Mouse (Mus musculus) thymus, adult 2 months (tissue): Measurements from ENCODE around the gene Elovl1. TPM values are rescaled to one million over a fixed set of nuclear protein-coding genes. Genes with fewer than 3 reads are reported as not detected.

ENCODE experiments used
- DNase-seq: peaks from one replicate; pipeline ENCODE4 v3.0.0; 2021
- H3K27ac ChIP-seq: fragments of 200-500 bp; 2 replicates; pipeline ENCODE4 v1.5.1; 2012; ENCODE audit warnings: low read length, control low read depth; ENCODE audit not compliant: control insufficient read depth, insufficient read depth
- H3K27me3 ChIP-seq: fragments of 200-500 bp; 2 replicates; pipeline ENCODE4 v1.6.1; 2012; ENCODE audit warnings: mild to moderate bottlenecking, low read length, moderate library complexity, mixed read lengths; ENCODE audit not compliant: control insufficient read depth, insufficient read depth
- H3K36me3 ChIP-seq: fragments of 200-500 bp; 2 replicates; pipeline ENCODE4 v1.6.1; 2012; ENCODE audit warnings: mild to moderate bottlenecking, low read length, moderate library complexity; ENCODE audit not compliant: control insufficient read depth, insufficient read depth
- H3K4me1 ChIP-seq: fragments of 200-500 bp; replicated peaks from 2 replicates; pipeline ENCODE4 v1.6.1; 2012; ENCODE audit warnings: low read length; ENCODE audit not compliant: control insufficient read depth, insufficient read depth
- H3K4me3 ChIP-seq: fragments of 200-500 bp; 2 replicates; pipeline ENCODE4 v1.5.1; 2012; ENCODE audit warnings: mild to moderate bottlenecking, low read length, control low read depth, moderate library complexity; ENCODE audit not compliant: control insufficient read depth, insufficient read depth
- CTCF ChIP-seq: fragments of 200-500 bp; IDR thresholded peaks from 2 replicates; pipeline ENCODE4 v1.5.1; 2012; ENCODE audit warnings: mild to moderate bottlenecking, control low read depth, low read length, moderate library complexity, borderline replicate concordance; ENCODE audit not compliant: control insufficient read depth, poor library complexity, insufficient read depth; ENCODE audit errors: extremely low read depth
- POLR2A ChIP-seq: fragments of 200-500 bp; IDR thresholded peaks from 2 replicates; pipeline ENCODE4 v1.6.1; 2012; ENCODE audit warnings: mild to moderate bottlenecking, low read length, control low read depth, moderate library complexity; ENCODE audit not compliant: control insufficient read depth, poor library complexity, insufficient read depth; ENCODE audit errors: extremely low read depth
- WGBS: fragments of 180-500 bp; shearing (Covaris S2); methylation state at CpG from one replicate; pipeline ENCODE4 v1.1.7; 2018; 5-methylcytosine and 5-hydroxymethylcytosine counted together
- polyA plus RNA-seq: library from polyadenylated mRNA; depleted of rRNA; stranded (reverse); fragments of >200 nt; gene quantifications from 2 replicates; pipeline ENCODE4 v1.2.3, GENCODE M21; 2012

The Elovl1 gene
- polyA plus RNA-seq, 1 experiment = 155 TPM

DNA sequence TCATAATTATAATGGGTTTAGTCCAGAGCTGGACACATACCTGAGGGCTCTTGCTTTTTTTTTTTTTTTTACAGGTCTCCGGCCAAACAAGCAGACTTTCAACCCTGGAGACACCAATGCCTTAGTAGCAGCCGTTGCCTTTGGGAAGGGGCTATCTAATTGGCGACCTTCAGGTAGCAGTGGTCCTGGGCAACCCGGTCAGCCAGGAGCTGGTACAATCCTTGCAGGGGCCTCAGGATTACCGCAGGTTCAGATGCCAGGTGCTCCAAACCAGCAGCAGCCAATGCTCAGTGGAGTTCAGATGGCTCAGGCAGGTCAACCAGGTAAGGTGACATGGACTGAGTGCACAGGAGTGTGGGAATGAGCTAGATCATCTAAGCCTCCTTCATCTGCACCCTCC is 14.3 kb upstream of the Elovl1 start:
- TF ChIP-seq POLR2A (no peak), CTCF (no peak)
- DNase-seq = no peak
- Histone ChIP-seq H3K27me3 (no peaks in the 10 kb centered on the region), H3K36me3 (peaks cover 51% of the 10 kb centered on the region), H3K4me3 (no peak overlapping the region), H3K27ac (no peak overlapping the region), H3K4me1 (peaks cover 3% of the 10 kb centered on the region)
- 95% methylated on average over 5 of the region's 5 CpGs for WGBS

DNA sequence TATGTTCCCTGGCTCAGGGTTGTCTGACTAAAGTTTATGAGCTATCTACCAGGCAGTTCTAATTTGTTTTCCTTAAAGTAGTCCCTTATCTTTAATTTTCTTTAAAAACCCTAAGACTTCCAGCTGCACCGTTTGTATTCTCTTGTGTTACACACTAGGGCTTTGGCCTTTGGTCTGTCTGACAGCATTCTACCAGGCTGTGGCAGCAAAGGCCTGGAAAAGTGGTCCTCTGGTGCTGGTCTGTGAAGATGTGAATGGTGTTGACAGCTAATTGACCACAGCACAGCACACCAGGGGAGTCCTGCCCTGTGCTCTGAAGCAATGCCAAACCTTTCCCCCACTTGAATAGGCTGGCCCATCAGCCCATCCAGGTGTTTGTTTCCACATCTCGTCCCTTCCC is 12.1 kb upstream of the Elovl1 start:
- Histone ChIP-seq H3K4me3 (no peak overlapping the region), H3K36me3 (peaks cover 53% of the 10 kb centered on the region), H3K27me3 (no peaks in the 10 kb centered on the region), H3K27ac (no peak overlapping the region), H3K4me1 (no peaks in the 10 kb centered on the region)
- WGBS = 90% methylated on average over 2 of the region's 2 CpGs
- DNase-seq = no peak
- no peak for TF ChIP-seq CTCF
- TF ChIP-seq POLR2A = no peak

DNA sequence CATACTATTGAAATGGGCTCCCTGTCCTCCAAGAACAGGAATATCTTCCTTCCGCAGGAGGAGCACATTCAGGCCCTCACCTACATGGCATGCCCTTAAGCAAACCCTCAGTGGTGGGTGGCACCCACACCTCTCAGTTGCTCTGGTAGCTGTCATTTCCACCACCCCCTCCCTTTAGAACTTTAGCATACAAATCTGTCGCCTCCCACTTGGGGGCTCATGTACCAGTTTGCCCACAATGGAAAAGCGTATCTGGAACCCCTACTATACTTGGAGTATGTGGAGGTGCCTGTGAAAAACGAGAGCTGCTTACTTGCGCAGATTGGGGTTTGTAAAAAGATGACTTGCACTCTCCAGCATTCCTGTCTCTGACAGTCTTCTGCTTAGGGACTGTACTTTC is 11.6 kb upstream of the Elovl1 start:
- Histone ChIP-seq H3K4me1 (no peaks in the 10 kb centered on the region), H3K27me3 (no peaks in the 10 kb centered on the region), H3K27ac (no peak overlapping the region), H3K36me3 (peaks cover 54% of the 10 kb centered on the region), H3K4me3 (no peak overlapping the region)
- 98% methylated on average over 5 of the region's 5 CpGs for WGBS
- TF ChIP-seq POLR2A (no peak), CTCF (no peak)
- DNase-seq = no peak

DNA sequence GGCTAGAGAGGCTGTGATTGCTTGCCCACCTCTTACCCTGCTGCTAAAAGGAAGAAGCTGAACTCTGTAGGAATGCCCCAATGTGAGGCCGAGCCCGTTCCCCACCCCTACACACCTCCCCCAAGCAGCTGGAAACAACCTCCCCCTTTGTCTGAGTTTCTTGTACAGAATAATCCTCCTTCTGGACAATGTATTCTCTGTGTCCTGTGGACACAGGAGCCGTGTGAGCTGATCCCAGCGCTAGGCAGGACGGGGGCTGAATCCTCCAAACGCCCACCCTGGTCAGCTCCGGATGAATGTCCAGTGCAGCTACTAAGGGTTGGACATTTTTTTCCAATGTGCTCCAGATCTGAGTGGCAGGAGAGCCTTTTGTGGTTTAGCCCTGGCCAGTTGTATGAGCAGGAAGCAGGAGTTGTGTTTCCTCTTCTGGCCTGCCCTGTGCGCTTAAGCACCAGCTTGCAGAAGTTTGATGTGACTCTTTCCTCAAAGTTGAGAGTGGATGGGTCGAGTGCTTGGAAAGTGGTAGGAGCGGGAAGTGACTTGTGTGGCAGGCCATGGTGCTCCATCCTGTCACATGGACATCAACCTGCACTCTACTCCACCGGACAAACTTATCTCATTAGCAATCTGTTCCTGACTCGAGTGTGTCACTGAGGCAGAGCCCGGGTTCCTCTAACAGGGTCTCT is 10.6 kb upstream of the Elovl1 start:
- TF ChIP-seq CTCF (no peak), POLR2A (no peak)
- Histone ChIP-seq H3K4me3 (no peak overlapping the region), H3K36me3 (peaks cover 50% of the 10 kb centered on the region), H3K27me3 (no peaks in the 10 kb centered on the region), H3K27ac (no peak overlapping the region), H3K4me1 (no peaks in the 10 kb centered on the region)
- DNase-seq = no peak
- WGBS = 94% methylated on average over 13 of the region's 13 CpGs

DNA sequence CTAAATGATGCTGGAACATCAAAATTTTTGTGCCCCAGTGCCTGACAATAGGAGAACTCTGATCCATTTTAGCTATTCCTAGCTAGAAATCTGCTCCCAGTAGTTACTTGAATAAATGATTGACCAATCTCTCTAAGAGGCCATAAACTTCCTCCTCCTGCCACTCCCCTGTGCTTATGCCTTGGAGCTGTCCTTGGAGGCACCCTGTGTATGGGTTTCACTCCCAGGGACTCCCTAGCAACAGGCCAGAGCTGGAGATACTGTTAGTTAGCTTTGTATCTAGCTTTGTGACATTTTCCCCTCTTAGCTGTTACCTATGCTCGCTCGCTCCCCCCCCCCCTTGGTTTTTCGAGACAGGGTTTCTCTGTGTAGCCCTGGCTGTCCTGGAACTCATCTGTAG is 6.5 kb upstream of the Elovl1 start:
- Histone ChIP-seq H3K27ac (no peak overlapping the region), H3K27me3 (no peaks in the 10 kb centered on the region), H3K36me3 (peaks cover 17% of the 10 kb centered on the region), H3K4me3 (no peak overlapping the region), H3K4me1 (no peaks in the 10 kb centered on the region)
- no peak for TF ChIP-seq CTCF
- no peak for TF ChIP-seq POLR2A
- WGBS = 100% methylated on average over 3 of the region's 3 CpGs
- no peak for DNase-seq

DNA sequence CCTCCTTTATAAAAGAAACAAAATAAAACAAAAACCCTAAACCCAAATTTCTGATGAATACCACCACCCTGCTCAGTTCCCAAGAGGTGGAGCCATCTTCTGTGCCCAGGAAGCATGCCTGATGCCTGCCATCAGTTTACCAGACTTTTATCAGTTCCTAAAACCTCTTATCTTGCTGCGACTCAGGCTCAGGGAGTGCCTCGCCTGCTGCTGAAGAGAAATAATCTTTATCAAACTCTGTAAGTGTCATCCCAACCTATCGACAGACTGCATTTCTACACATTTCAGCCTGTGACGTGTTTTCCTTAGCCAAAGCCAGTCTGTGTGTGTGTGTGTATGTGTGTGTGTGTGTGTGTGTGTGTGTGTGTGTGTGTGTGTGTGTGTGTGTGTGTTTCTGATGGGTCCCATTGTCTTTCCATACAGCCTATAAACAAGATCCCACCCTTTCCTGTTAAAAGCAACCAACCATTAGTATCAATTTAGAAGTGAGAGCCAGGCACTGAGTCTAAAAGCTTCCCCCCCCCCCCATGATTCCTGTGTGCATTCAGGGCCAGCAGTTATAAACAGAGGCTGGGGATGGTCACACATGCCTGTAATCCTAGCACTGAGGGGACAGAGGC is 3.2 kb upstream of the Elovl1 start:
- H3K27me3 ChIP-seq = no peaks in the 10 kb centered on the region
- no peak overlapping the region for H3K27ac ChIP-seq
- 94% methylated on average over 4 of the region's 4 CpGs for WGBS
- TF ChIP-seq POLR2A = no peak
- no peak for DNase-seq
- peaks cover 15% of the 10 kb centered on the region for H3K4me1 ChIP-seq
- no peak overlapping the region for H3K4me3 ChIP-seq
- H3K36me3 ChIP-seq = peaks cover 3% of the 10 kb centered on the region; the same call in 1 of the 2 replicates

DNA sequence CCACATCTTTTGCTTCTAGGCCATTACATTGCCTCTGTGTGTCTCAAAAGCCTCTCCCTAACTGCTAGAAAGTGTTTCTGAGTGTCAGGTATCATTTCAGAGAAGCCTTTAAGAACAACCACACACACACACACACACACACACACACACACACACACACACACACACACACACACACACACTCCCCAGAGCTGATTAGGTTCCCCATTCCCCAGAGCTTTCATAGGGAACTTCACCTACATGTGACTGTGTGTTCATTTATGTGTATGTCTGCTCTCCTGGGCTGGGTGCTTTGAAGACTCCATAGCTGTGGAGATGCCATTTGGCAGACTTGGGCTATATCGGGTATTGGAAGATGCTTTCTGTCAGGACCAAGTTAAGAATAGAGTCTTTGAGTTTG is 2.5 kb upstream of the Elovl1 start:
- Histone ChIP-seq H3K36me3 (peaks cover 3% of the 10 kb centered on the region), H3K4me1 (peaks cover 17% of the 10 kb centered on the region), H3K27ac (no peak overlapping the region), H3K27me3 (no peaks in the 10 kb centered on the region), H3K4me3 (no peak overlapping the region)
- 93% methylated on average over 1 of the region's 1 CpGs for WGBS
- DNase-seq = no peak
- no peak for TF ChIP-seq POLR2A
- TF ChIP-seq CTCF = no peak
